Mouse (Mus musculus): ENCODE results near the gene Grb7.

- TF ChIP-seq CTCF (IDR thresholded peaks at IDR 0.05; ENCODE audit: extremely low read depth, insufficient read depth, insufficient read length, insufficient replicate concordance) (no peak), POLR2A (IDR thresholded peaks at IDR 0.05; ENCODE audit: low read depth, low read length) (no peak)
Observed at GRCm38 (mm10) chr11:98418273-98418672, 27.9 kb upstream of the Grb7 start.

All from spleen, adult 2 months (tissue).